Mouse (Mus musculus): Measurements from ENCODE around the gene Hint1.

DNA sequence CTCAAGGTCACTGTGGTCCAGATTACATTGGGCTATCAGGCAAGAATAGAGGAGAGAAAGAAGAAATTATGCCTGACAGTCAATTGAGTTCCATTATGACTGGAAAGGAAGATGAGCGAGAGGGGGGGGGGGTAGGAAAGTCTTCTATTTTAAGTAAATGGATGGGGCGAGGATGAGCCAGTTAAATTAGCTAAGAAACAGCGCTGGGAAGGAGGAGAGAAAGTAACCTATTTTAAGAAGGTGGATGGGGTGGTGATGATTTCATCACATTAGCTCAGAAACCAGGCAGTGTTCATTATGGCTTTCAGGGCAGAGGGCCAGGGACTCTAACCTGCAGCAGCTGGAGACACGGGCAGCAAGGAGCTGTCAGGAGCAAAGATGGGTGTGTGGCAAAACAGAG lies 42.7 kb upstream of the Hint1 start:
- no peak for TF ChIP-seq GATA1 (IDR thresholded peaks at IDR 0.05; ENCODE audit: low read length)
- TF ChIP-seq TAL1 (IDR thresholded peaks at IDR 0.05; ENCODE audit: low read length) = no peak

All from erythroblast, embryonic 14.5 days (primary cell).